Mouse (Mus musculus) heart, embryonic 14.5 days (tissue): ENCODE measurements around the gene Ptprr. TPM values are rescaled to one million over a fixed set of nuclear protein-coding genes. Genes with fewer than 3 reads are reported as not detected.

ENCODE experiments used
- ATAC-seq: fragments of 200-750 bp; cut with Nextera tagmentation; 2 replicates; pipeline ENCODE4 v1.8.0; 2017; ENCODE audit warnings: low read depth, moderate TSS enrichment; ENCODE audit not compliant: insufficient number of reproducible peaks, insufficient read depth, low FRiP score
- H3K27ac ChIP-seq, 2 experiments: fragments of 200-500 bp in 1 of 2; fragments of 300-500 bp in 1 of 2; sonication (generic) in 1 of 2; replicated peaks in 1 of 2; 2 replicates each; pipeline ENCODE4 v1.5.1; 2012 to 2014; ENCODE audit warnings: low read depth in 2 of 2, low read length in 2 of 2, control low read depth in 1 of 2, mild to moderate bottlenecking in 1 of 2, mixed read lengths in 1 of 2; ENCODE audit not compliant: control insufficient read depth in 1 of 2, insufficient read depth in 1 of 2
- H3K27me3 ChIP-seq: fragments of 300-500 bp; sonication (generic); 2 replicates; pipeline ENCODE4 v1.6.1; 2014; ENCODE audit warnings: mild to moderate bottlenecking, low read length, control low read depth; ENCODE audit not compliant: control insufficient read depth, insufficient read depth
- H3K36me3 ChIP-seq: fragments of 300-500 bp; sonication (generic); 2 replicates; pipeline ENCODE4 v1.6.1; 2014; ENCODE audit warnings: mild to moderate bottlenecking, control low read depth, low read length, mixed read lengths; ENCODE audit not compliant: control insufficient read depth, insufficient read depth
- H3K4me1 ChIP-seq, 2 experiments: fragments of 200-500 bp in 1 of 2; fragments of 300-500 bp in 1 of 2; sonication (generic) in 1 of 2; 2 replicates each; pipeline ENCODE4 v1.6.1; 2012 to 2014; ENCODE audit warnings: low read length in 2 of 2, control low read depth in 1 of 2, mixed read lengths in 1 of 2; ENCODE audit not compliant: control insufficient read depth in 2 of 2, insufficient read depth in 2 of 2
- H3K4me2 ChIP-seq: fragments of 300-500 bp; sonication (generic); 2 replicates; pipeline ENCODE4 v1.6.1; 2014; ENCODE audit warnings: mild to moderate bottlenecking, low read length
- H3K4me3 ChIP-seq, 2 experiments: fragments of 200-500 bp in 1 of 2; fragments of 300-500 bp in 1 of 2; sonication (generic) in 1 of 2; 2 replicates each; pipeline ENCODE4 v1.5.1; 2012 to 2014; ENCODE audit warnings: low read length in 2 of 2, mild to moderate bottlenecking in 2 of 2, control low read depth in 1 of 2, low read depth in 1 of 2, moderate library complexity in 1 of 2; ENCODE audit not compliant: control insufficient read depth in 1 of 2, insufficient read depth in 1 of 2
- H3K9ac ChIP-seq: fragments of 300-500 bp; sonication (generic); 2 replicates; pipeline ENCODE4 v1.6.1; 2014; ENCODE audit warnings: mild to moderate bottlenecking, low read length
- H3K9me3 ChIP-seq: fragments of 300-500 bp; sonication (generic); 2 replicates; pipeline ENCODE4 v1.6.1; 2016; ENCODE audit warnings: low read length, control low read depth; ENCODE audit not compliant: control insufficient read depth
- WGBS: fragments of 180-500 bp; shearing (Covaris S2); extraction: QIAGEN DNeasy Blood & Tissue Kit; methylation state at CpG from one replicate; pipeline ENCODE4 v1.1.7; 2014; 5-methylcytosine and 5-hydroxymethylcytosine counted together
- polyA plus RNA-seq: library from polyadenylated mRNA; unstranded; fragments of >200 nt; fragmentation: Nextera tagmentation; extraction: Ambion mirVana; gene quantifications from 2 replicates; pipeline ENCODE4 v1.2.1, GENCODE M21; 2014

The Ptprr gene
- polyA plus RNA-seq, 1 experiment from 2014 or later = 0.49 TPM

GRCm38 (mm10) chr10:116177390-116178179 is 159.6 kb downstream of the Ptprr start:
- Histone ChIP-seq H3K4me2 (peak overlapping the region; percentile 74), H3K9ac (peak overlapping the region; percentile 34), H3K4me3 (peak overlapping the region; percentile 27 to 39), H3K4me1 (no peaks in the 10 kb centered on the region; a peak in 1 of 4 replicates), H3K27me3 (no peaks in the 10 kb centered on the region), H3K27ac (no peak overlapping the region), H3K36me3 (no peaks in the 10 kb centered on the region), H3K9me3 (no peaks in the 10 kb centered on the region)
- WGBS = 9% methylated on average over 21 of the region's 21 CpGs
- no peak for ATAC-seq

DNA sequence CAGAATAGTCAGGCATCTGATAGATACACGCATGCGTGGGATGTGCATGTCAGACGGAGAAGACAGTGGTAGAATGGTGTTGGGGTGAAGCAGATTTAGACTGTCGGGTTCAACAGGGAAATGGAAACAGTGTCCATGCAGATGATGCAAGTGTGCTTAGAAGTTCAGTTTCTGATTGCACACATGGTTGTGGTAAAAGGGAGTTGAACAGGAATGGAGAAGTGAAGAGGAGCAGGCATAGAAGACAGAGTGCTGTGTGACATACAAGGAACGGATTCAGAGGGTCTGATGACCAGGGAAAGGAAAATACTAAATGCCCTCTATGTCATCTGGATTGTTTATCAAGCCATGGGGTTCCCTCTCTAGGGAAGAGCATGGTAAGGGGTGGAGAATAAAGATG is 163.2 kb downstream of the Ptprr start:
- 77% methylated on average over 5 of the region's 5 CpGs for WGBS

DNA sequence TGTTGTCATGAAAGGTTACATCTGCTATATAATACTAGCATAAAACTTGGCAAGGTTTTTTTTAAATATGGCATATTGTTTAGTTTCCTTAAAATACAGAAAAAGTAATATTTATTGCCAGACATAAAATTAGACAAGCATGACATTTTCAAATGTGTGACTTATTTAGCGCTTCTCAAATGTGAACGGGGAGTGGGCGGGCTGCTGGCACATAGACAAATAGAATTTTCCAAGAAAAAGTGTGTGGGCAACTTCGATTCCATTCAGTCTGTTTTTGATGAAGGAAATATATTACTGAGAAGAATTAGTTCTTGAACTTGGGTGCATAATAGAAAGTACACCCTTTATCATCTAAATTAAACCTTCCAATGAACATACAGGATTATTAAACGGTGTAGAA is 164.2 kb downstream of the Ptprr start:
- Histone ChIP-seq H3K9me3 (no peaks in the 10 kb centered on the region), H3K4me2 (no peak overlapping the region), H3K36me3 (no peaks in the 10 kb centered on the region), H3K27ac (no peak overlapping the region), H3K4me3 (no peak overlapping the region), H3K4me1 (no peaks in the 10 kb centered on the region; a peak in 1 of 4 replicates), H3K27me3 (no peaks in the 10 kb centered on the region), H3K9ac (no peak overlapping the region)
- WGBS = 84% methylated on average over 5 of the region's 5 CpGs
- ATAC-seq = no peak

More for the DNA sequence above, 163.2 kb downstream of the Ptprr start:
- no peaks in the 10 kb centered on the region for H3K27me3 ChIP-seq
- no peak overlapping the region for H3K9ac ChIP-seq
- H3K4me3 ChIP-seq = no peak overlapping the region
- no peak overlapping the region for H3K4me2 ChIP-seq
- H3K4me1 ChIP-seq = no peaks in the 10 kb centered on the region; a peak in 1 of 4 replicates
- H3K36me3 ChIP-seq = no peaks in the 10 kb centered on the region
- no peak overlapping the region for H3K27ac ChIP-seq
- H3K9me3 ChIP-seq = no peaks in the 10 kb centered on the region
- no peak for ATAC-seq

- Histone ChIP-seq H3K4me1 (no peaks in the 10 kb centered on the region; a peak in 1 of 4 replicates), H3K4me3 (no peak overlapping the region), H3K36me3 (no peaks in the 10 kb centered on the region), H3K27ac (no peak overlapping the region), H3K9me3 (no peaks in the 10 kb centered on the region), H3K27me3 (no peaks in the 10 kb centered on the region), H3K9ac (no peak overlapping the region), H3K4me2 (no peak overlapping the region)
- 47% methylated on average over 3 of the region's 3 CpGs for WGBS
- no peak for ATAC-seq
Measured at GRCm38 (mm10) chr10:116183258-116183657, 165.2 kb downstream of the Ptprr start.

GRCm38 (mm10) chr10:116191724-116192123 is 173.7 kb downstream of the Ptprr start:
- Histone ChIP-seq H3K4me1 (peaks cover 4 to 6% of the 10 kb centered on the region in 2 experiments; a peak in 2 of 4 replicates), H3K27ac (no peak overlapping the region), H3K27me3 (no peaks in the 10 kb centered on the region), H3K4me2 (no peak overlapping the region), H3K9ac (no peak overlapping the region), H3K4me3 (no peak overlapping the region), H3K36me3 (no peaks in the 10 kb centered on the region), H3K9me3 (no peaks in the 10 kb centered on the region)
- 64% methylated on average over 2 of the region's 2 CpGs for WGBS
- no peak for ATAC-seq

DNA sequence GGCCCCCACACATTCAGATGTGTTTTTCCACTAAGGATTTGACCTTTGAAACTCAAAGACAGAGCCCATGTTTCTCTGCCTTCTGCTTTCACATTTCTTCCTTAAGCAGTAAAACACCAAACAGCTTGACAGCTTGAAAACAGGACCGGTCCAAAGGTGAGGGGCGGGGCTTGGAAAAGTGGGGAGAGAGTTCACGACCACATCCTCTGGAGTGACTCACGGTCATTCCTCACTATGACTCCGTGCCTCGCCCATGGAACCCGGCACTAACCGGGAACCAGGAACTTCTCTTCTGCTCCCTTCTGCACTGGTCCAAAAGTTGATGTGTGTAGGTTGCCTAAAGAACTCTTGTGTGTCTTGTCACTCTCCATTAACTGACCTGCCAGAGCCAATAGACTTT is 174.3 kb downstream of the Ptprr start:
- Histone ChIP-seq H3K27me3 (no peaks in the 10 kb centered on the region), H3K9ac (no peak overlapping the region), H3K4me3 (no peak overlapping the region), H3K36me3 (no peaks in the 10 kb centered on the region), H3K4me2 (no peak overlapping the region), H3K9me3 (no peaks in the 10 kb centered on the region), H3K27ac (no peak overlapping the region), H3K4me1 (peaks cover 6% of the 10 kb centered on the region in 2 experiments; a peak in 2 of 4 replicates)
- ATAC-seq = no peak
- 80% methylated on average over 8 of the region's 8 CpGs for WGBS

DNA sequence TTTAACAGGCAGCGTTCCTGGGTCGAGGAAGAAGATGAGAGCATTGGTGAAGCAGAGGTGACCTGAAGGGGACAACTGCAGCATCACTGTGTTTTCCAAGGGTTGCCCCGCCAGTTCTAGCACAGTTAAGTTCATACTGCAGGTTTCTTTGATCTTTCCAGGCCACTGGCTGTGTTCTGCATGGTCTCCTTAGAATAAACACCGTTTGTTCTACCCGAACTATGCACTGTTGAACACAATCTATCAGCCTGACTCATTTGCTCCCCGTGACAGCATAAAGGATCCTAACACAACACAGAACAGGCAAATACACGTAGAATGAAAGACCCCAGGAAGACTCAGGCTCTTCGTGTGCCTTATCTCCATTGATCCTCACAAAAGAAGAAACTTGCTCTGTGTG is 176.4 kb downstream of the Ptprr start:
- Histone ChIP-seq H3K9ac (no peak overlapping the region), H3K27me3 (no peaks in the 10 kb centered on the region), H3K27ac (no peak overlapping the region), H3K4me2 (no peak overlapping the region), H3K4me1 (peaks cover 6% of the 10 kb centered on the region in 2 experiments; a peak in 2 of 4 replicates), H3K36me3 (no peaks in the 10 kb centered on the region), H3K4me3 (no peak overlapping the region), H3K9me3 (no peaks in the 10 kb centered on the region)
- no peak for ATAC-seq
- 68% methylated on average over 8 of the region's 8 CpGs for WGBS
